Mouse (Mus musculus): Measurements from ENCODE around the gene Pcnx4. TPM values are rescaled to one million over a fixed set of nuclear protein-coding genes. Genes with fewer than 3 reads are reported as not detected.

Pcnx4 gene
- polyA plus RNA-seq, 1 experiment from 2014 or later: 4.9 TPM

GRCm38 (mm10) chr12:72612053-72612452, 75.9 kb downstream of the Pcnx4 start:
- H3K4me1 ChIP-seq (replicated peaks; ENCODE audit: control insufficient read depth, insufficient read depth): no peaks in the 10 kb centered on the region
- TF ChIP-seq EP300 (optimal IDR thresholded peaks at IDR 0.05) (no peak), CTCF (IDR thresholded peaks at IDR 0.05; ENCODE audit: low read depth) (no peak)
- 87% methylated on average over 3 of the region's 3 CpGs for WGBS

GRCm38 (mm10) chr12:72620856-72621255, 84.7 kb downstream of the Pcnx4 start:
- H3K4me3 ChIP-seq (ENCODE audit: low read depth, low read length): no peak overlapping the region
- H3K4me2 ChIP-seq (replicated peaks; ENCODE audit: low read depth): no peak overlapping the region

More at GRCm38 (mm10) chr12:72612053-72612452, 75.9 kb downstream of the Pcnx4 start:
- Histone ChIP-seq H3K9me3 (ENCODE audit: control insufficient read depth, low read length) (no peaks in the 10 kb centered on the region), H3K36me3 (ENCODE audit: control insufficient read depth, insufficient read depth, low read length) (no peaks in the 10 kb centered on the region), H3K4me2 (replicated peaks; ENCODE audit: low read depth) (no peak overlapping the region), H3K27me3 (ENCODE audit: control insufficient read depth, insufficient read depth, low read length) (no peaks in the 10 kb centered on the region), H3K4me3 (ENCODE audit: low read depth, low read length) (no peak overlapping the region), H3K9ac (ENCODE audit: low read length) (no peak overlapping the region), H3K27ac (replicated peaks) (no peak overlapping the region)
- ATAC-seq (ENCODE audit: low FRiP score, low TSS enrichment) (no peak), DNase-seq (ENCODE audit: low spot score) (no peak)

GRCm38 (mm10) chr12:72621441-72621840, 85.3 kb downstream of the Pcnx4 start:
- H3K4me2 ChIP-seq (replicated peaks; ENCODE audit: low read depth): no peak overlapping the region
- H3K36me3 ChIP-seq (ENCODE audit: control insufficient read depth, insufficient read depth, low read length): no peaks in the 10 kb centered on the region
- DNase-seq (ENCODE audit: low spot score) (no peak), ATAC-seq (ENCODE audit: low FRiP score, low TSS enrichment) (no peak)
- TF ChIP-seq CTCF (IDR thresholded peaks at IDR 0.05; ENCODE audit: low read depth) (no peak), EP300 (optimal IDR thresholded peaks at IDR 0.05) (no peak)
- H3K27me3 ChIP-seq (ENCODE audit: control insufficient read depth, insufficient read depth, low read length): no peaks in the 10 kb centered on the region
- no peak overlapping the region for H3K27ac ChIP-seq (replicated peaks)
- H3K4me3 ChIP-seq (ENCODE audit: low read depth, low read length): no peak overlapping the region
- WGBS: 88% methylated on average over 1 of the region's 1 CpGs
- H3K9me3 ChIP-seq (ENCODE audit: control insufficient read depth, low read length): no peaks in the 10 kb centered on the region
- H3K4me1 ChIP-seq (replicated peaks; ENCODE audit: control insufficient read depth, insufficient read depth): no peaks in the 10 kb centered on the region
- no peak overlapping the region for H3K9ac ChIP-seq (ENCODE audit: low read length)

More at GRCm38 (mm10) chr12:72620856-72621255, 84.7 kb downstream of the Pcnx4 start:
- Histone ChIP-seq H3K4me1 (replicated peaks; ENCODE audit: control insufficient read depth, insufficient read depth) (no peaks in the 10 kb centered on the region), H3K27me3 (ENCODE audit: control insufficient read depth, insufficient read depth, low read length) (no peaks in the 10 kb centered on the region), H3K36me3 (ENCODE audit: control insufficient read depth, insufficient read depth, low read length) (no peaks in the 10 kb centered on the region), H3K9me3 (ENCODE audit: control insufficient read depth, low read length) (no peaks in the 10 kb centered on the region), H3K9ac (ENCODE audit: low read length) (no peak overlapping the region), H3K27ac (replicated peaks) (no peak overlapping the region)
- WGBS: 90% methylated on average over 7 of the region's 7 CpGs
- TF ChIP-seq CTCF (IDR thresholded peaks at IDR 0.05; ENCODE audit: low read depth) (no peak), EP300 (optimal IDR thresholded peaks at IDR 0.05) (no peak)
- DNase-seq (ENCODE audit: low spot score): no peak
- no peak for ATAC-seq (ENCODE audit: low FRiP score, low TSS enrichment)

- DNase-seq (ENCODE audit: low spot score) (no peak), ATAC-seq (ENCODE audit: low FRiP score, low TSS enrichment) (no peak)
- no peaks in the 10 kb centered on the region for H3K9me3 ChIP-seq (ENCODE audit: control insufficient read depth, low read length)
- H3K4me1 ChIP-seq (replicated peaks; ENCODE audit: control insufficient read depth, insufficient read depth): no peaks in the 10 kb centered on the region
- no peak overlapping the region for H3K4me3 ChIP-seq (ENCODE audit: low read depth, low read length)
- no peak overlapping the region for H3K27ac ChIP-seq (replicated peaks)
- H3K9ac ChIP-seq (ENCODE audit: low read length): no peak overlapping the region
- no peak overlapping the region for H3K4me2 ChIP-seq (replicated peaks; ENCODE audit: low read depth)
- no peaks in the 10 kb centered on the region for H3K27me3 ChIP-seq (ENCODE audit: control insufficient read depth, insufficient read depth, low read length)
- H3K36me3 ChIP-seq (ENCODE audit: control insufficient read depth, insufficient read depth, low read length): no peaks in the 10 kb centered on the region
- TF ChIP-seq EP300 (optimal IDR thresholded peaks at IDR 0.05) (no peak), CTCF (IDR thresholded peaks at IDR 0.05; ENCODE audit: low read depth) (no peak)
- WGBS: 70% methylated on average over 5 of the region's 5 CpGs
Observed at GRCm38 (mm10) chr12:72622853-72623496, 86.8 kb downstream of the Pcnx4 start.

GRCm38 (mm10) chr12:72628751-72629150, 92.6 kb downstream of the Pcnx4 start:
- DNase-seq (ENCODE audit: low spot score) (no peak), ATAC-seq (ENCODE audit: low FRiP score, low TSS enrichment) (no peak)
- no peak for TF ChIP-seq EP300 (optimal IDR thresholded peaks at IDR 0.05)
- TF ChIP-seq CTCF (IDR thresholded peaks at IDR 0.05; ENCODE audit: low read depth): no peak
- Histone ChIP-seq H3K4me3 (ENCODE audit: low read depth, low read length) (no peak overlapping the region), H3K4me2 (replicated peaks; ENCODE audit: low read depth) (no peak overlapping the region), H3K9ac (ENCODE audit: low read length) (no peak overlapping the region), H3K27me3 (ENCODE audit: control insufficient read depth, insufficient read depth, low read length) (no peaks in the 10 kb centered on the region), H3K36me3 (ENCODE audit: control insufficient read depth, insufficient read depth, low read length) (no peaks in the 10 kb centered on the region), H3K27ac (replicated peaks) (no peak overlapping the region), H3K4me1 (replicated peaks; ENCODE audit: control insufficient read depth, insufficient read depth) (no peaks in the 10 kb centered on the region), H3K9me3 (ENCODE audit: control insufficient read depth, low read length) (no peaks in the 10 kb centered on the region)
- 94% methylated on average over 7 of the region's 7 CpGs for WGBS

Other genes starting within 250 kb of the Pcnx4 start
- gene Rtn1, start 127.3 kb upstream of the Pcnx4 start, polyA plus RNA-seq (2015; fragmentation: Nextera tagmentation; extraction: Ambion mirVana): 47.1 and 49.4 TPM in 2 replicates
- 0.04 TPM in 1 of 2 replicates, not detected in the other for gene Lrrc9, start 94.5 kb upstream of the Pcnx4 start, polyA plus RNA-seq (2015; fragmentation: Nextera tagmentation; extraction: Ambion mirVana)
- not detected in 2 replicates for gene Gm4756, start 113.3 kb downstream of the Pcnx4 start, polyA plus RNA-seq (2015; fragmentation: Nextera tagmentation; extraction: Ambion mirVana)
- gene Dhrs7, start 128.5 kb downstream of the Pcnx4 start, polyA plus RNA-seq (2015; fragmentation: Nextera tagmentation; extraction: Ambion mirVana): 54.1 and 55.9 TPM in 2 replicates
- gene Ppm1a, start 221.1 kb downstream of the Pcnx4 start, polyA plus RNA-seq (2015; fragmentation: Nextera tagmentation; extraction: Ambion mirVana): 51.2 and 55.0 TPM in 2 replicates